ENCODE assay signal across 8 mouse cellular contexts in the genomic region with DNA sequence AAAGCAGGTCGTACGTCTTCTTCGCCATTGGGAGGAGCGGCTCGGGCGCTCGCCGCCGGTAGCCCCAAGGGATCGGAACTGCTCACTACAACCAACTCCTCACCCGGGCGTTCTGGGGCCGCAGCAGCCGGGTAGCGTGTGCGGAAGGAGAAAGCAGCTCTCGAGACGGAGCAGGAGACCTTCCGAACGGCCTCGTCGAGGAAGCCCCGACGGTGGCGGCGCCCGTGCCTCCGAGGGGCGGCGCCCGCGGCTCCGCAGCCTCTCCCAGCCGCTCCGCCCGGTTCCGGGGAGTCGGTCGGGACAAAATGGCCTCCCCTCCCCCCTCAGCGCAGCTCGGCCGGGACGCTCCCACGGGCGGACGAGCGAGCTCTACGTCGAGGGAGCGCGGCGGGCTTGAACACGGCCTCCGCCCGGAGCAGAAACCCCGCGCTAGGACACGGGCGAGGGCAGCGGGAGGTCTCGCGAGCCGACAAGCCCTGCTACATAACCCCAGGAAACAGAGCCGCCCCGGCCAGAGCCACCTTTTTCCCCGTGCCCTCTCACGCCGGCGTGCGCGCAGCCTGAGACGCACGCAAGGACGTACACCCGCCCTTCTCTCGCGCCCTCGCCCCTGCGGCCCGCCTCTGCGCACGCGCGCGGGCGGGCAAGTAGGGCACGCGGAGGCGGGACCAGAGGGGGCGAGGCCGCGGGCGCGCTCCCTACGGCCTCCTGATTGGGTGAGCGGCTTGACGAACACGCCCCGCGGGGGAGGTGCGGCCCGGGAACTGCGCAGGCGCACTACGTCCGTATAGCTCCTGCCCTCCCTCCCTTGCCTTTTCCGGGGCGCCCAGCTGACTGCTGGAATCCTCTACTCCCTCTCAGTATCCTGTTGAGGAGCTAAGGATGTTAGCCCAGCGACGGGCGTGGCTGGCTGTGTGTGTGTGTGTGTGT. TPM values are rescaled to one million over a fixed set of nuclear protein-coding genes. Genes with fewer than 3 reads are reported as not detected.
A peak's percentile ranks its signal among the peaks of the same experiment; 100 is the strongest.
DNase-seq lines count a peak whose midpoint lies in the region; ATAC-seq lines count a peak whose summit lies in the region.

Gene Rab10, minus strand, starts transcription at position 579 of the 930 bp plus-strand sequence.

- ATAC-seq in megakaryocyte progenitor cell, adult 5-6 weeks (replicated peaks; ENCODE audit: poor library complexity) = peak; percentile 81

- DNase-seq in adipocyte (ENCODE audit: low spot score) = peak; percentile 98
- peak; percentile 96 for DNase-seq in embryo, embryonic 10 days (ENCODE audit: low spot score)
- DNase-seq in gastrocnemius, postnatal 10 days = peak; percentile 99
- peak; percentile 99 for DNase-seq in induced T-regulatory cell, adult 2 months (ENCODE audit: low read depth)
- DNase-seq in left cerebral cortex, adult 9 months (ENCODE audit: low spot score in 2 of 2) = peak; percentile 97 to 99
- DNase-seq in right cerebral cortex, postnatal 14 days = peak; percentile 100
- DNase-seq in urinary bladder, postnatal 36 days (ENCODE audit: low spot score in 2 of 2) = peak; percentile 98 to 99

RNA-seq across cellular contexts. Expression of gene Rab10, which starts in this region (rescaled TPM):
- total RNA-seq in gastrocnemius, postnatal 10 days (2021) = 100 to 1,000 TPM; 208 to 238 TPM
- total RNA-seq in megakaryocyte progenitor cell, adult 5-6 weeks (2015) = 93.9 and 100 TPM in 2 replicates
- 89.1 and 113 TPM in 2 replicates for total RNA-seq in megakaryocyte progenitor cell, adult 5-6 weeks (2017)

Comparison
In these comparisons a context has a peak if more than half of its experiments do, and no peak if none do; other contexts are left out.
1. Peak in every context shown above with its lines: DNase-seq and ATAC-seq.